Mouse (Mus musculus) urinary bladder, postnatal 25 days (tissue): ENCODE results near the gene Tmem88b.
"Not testable (repeated sequence)": the region's sequence is repeated elsewhere in the genome, so short reads cannot be mapped to it uniquely, and the experiment has no call there.

Source experiments
- DNase-seq: peaks from one replicate; pipeline ENCODE4 v3.0.0; 2022; ENCODE audit warnings: low spot score

Gene Tmem88b

DNA sequence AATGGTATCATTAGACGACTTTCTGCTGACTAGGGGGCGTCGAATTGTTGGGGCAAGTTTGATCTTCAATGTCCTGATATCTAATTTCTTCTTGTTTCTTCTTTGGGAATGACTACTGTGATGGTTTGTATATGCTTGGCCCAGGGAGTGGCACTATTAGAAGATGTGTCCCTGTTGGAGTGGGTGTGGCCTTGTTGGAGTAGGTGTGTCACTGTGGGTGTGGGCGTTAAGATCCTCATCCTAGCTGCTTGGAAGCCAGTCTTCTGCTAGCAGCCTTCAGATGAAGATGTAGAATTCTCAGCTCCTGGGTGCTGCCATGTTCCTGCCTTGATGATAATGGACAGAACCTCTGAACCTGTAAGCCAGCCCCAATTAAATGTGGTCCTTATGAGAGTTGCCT is 3.2 kb upstream of the Tmem88b start:
- not testable (repeated sequence) for DNase-seq

DNA sequence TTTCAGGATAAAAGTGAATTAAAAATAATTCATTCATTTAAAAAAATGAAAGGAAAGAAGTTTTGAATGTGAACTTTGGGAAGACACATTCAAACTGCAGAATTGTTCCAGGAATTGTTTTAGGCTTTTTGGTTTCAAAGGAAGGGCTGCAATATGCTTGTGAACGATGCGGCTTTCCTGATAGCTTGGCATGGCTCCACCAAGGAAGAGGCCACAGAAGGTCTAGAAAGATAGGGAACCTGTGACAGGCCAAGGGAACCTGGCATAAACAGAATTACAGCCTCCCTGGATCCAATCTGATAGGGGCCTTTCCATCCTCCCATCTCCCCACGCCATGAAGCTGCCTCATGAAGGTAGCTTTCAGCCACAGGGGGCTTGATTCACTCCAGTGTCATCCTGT is 2.6 kb upstream of the Tmem88b start:
- no peak for DNase-seq

DNA sequence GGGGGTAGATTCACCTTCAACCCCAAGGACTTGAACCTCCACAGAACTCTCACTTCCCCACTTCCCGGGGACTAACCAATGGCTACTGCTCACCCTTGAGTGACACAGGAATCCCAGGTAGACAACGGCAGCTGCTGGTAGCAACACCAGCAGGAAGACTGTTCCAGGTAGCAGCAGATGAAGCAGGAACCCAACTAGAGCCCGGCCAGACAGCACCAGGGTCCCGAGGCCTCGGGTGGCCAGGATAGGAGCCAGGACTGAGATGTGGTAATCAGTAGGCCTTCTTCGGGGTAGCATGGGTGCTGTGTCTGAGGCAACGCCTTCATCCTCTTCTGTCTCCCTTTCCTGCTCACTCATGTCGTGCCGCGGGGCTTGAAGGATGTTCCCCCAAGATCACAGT is 428 bp downstream of the Tmem88b start:
- no peak for DNase-seq

DNA sequence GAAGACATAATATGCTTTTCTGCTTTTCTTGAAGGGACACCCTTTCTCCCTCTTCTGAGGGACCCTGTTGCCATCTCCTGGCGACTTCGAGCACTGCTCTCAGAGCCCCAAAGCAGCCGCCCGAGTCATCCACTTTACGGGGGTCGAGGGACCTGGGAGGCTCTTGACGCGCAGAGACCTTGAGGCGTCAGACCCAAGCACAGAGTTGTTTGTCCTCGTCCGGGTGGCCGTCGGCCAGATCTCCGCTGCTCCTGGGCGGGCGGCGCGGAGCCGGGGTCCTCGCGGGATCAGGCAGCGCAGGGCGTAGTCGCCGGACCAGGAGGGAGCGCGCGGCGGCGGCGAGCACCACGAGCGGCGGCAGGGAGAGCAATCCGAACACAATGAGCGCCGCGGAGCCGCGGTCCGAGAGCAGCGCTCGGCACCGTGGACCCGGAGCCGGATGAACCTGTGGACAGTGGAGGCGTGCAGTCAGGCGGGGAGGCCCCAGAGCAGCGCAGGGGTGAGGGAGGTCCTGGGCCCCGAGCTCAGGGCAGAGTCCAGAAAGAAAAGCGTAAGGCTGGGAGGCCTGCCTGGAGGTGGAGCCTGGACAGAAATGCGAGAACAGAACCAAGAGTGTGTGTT is 1.5 kb downstream of the Tmem88b start:
- DNase-seq: peak; percentile 70

DNA sequence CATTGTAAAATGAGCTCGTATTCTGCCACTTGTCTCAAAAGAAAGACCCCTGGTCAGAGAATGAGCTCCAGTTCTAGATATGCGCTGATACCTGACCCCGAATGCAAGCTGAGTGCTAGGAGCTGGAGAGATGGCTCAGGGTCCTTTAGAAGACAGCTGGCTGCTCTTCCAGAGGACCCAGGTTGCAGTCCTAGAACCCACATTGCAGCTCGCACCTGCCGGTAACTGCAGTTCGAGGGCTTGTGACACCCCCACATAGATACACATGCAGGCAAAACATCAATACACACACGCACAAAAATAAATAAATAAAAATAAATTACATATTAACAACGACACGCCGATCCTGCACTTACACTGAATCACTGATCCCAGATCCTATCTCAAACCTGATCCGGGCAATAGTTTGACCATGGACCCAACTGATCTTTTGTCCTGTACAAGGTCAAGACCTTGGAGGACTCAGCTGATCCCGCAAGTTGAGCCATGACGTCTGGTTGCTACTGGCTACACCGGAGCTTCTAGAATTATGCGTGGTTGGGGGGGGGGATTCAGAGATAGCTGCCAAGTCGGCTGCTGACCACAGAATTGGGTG is 2.1 kb downstream of the Tmem88b start:
- DNase-seq: no peak

DNA sequence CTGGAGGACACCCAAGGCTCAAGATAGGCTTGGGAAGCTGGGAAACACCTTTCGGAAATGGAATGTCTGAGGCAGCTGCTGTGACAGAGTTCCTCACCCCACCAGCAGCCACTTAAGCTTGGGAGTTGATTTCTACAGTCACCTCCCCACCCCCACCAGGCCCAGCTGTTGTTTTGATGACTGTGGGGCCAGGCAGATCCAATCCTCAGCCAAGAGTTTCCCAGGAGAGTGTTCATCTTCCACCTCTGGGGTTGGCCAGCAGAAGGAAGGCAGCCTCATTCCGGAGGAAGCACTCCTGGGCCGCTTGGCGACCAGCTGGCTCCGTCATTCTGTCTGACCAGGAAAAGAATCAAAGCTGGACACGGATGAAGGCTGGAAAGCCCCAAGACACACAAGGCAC is 4.8 kb downstream of the Tmem88b start:
- no peak for DNase-seq

DNA sequence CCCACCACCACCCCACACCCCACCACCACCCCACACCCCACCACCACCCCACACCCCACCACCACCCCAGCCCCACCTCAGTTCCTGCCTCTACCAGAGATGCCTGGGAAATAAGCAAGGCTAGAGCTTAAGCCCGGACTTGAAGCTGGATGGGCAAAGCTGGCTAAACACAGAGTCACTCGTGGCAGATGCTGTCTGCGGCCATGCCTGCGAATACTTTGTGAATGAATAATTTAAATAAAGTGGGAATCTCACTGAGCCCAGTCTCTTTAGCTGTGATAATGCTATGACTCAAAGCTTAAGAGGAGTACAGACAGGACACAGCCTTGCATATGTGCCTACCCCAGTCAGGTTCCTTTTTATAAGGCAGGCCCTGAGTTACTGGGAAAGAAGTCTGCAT is 6.2 kb downstream of the Tmem88b start:
- DNase-seq: no peak

DNA sequence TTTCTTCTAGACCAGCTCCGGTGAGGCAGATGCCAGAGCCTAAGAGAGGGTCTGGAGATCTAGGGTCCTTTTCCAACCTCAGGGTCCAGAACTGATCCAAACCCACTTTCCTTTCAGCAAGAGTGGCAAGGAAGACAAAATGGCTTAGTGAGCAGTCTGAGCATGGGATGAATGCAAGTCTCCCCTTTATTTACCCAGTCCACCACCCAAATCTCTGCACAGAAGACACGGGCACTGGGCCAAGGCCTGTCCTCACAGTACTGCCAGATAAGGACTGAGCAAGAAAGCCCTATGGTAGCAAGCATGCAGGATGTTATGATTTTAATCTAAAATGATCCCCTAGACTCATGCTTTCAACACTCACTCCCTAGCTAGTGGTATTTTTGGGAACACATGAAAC is 7.9 kb downstream of the Tmem88b start:
- no peak for DNase-seq

DNA sequence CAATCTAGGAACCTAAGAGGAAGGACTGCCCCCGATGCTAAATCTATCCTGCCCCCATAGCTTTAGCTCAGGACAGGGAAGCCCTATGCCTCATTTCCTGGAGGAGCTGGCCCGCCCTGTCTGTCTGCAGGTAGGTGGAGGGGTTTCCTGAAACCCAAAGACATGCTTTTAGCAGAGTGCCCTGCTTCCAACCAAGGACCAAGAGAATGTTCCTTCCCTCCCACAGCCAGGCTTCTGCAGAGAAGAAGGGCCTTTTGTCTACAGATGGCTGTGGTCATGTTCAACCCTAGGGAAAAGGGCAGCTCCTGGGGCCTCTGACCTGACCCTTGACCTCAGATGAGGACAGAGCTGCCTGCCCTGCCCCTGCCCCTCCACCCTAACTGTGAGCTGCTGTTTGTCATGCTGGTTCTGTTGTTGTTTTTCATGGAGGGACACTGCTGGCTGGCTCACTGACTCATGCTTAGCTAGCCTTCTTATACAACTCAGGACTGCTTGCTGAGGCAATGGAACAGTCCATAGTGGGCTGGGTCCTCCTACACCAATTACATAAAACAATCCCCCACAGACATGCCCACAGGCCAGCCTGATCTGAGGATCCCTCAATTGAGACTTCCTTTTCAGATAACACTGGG is 8.9 kb downstream of the Tmem88b start:
- DNase-seq: no peak

DNA sequence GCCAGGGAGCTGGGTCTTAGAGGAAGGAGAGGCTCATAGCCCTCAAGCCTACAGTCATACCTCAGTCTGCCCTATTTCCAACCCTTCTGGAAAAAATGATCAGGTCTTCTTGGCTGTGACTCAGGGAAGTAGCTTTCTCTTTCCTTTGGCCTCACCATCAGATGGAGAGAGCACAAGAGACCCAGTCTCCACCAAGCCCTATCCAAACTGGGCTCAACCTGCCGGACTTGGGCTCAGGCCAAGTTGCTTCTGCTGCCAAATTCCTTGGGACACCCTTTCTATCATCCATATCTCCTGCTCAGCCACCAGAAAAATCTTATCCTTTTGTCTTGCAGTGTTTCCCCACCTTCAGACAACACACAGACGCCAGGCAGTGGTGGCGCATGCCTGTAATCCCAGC is 9.8 kb downstream of the Tmem88b start:
- no peak for DNase-seq

DNA sequence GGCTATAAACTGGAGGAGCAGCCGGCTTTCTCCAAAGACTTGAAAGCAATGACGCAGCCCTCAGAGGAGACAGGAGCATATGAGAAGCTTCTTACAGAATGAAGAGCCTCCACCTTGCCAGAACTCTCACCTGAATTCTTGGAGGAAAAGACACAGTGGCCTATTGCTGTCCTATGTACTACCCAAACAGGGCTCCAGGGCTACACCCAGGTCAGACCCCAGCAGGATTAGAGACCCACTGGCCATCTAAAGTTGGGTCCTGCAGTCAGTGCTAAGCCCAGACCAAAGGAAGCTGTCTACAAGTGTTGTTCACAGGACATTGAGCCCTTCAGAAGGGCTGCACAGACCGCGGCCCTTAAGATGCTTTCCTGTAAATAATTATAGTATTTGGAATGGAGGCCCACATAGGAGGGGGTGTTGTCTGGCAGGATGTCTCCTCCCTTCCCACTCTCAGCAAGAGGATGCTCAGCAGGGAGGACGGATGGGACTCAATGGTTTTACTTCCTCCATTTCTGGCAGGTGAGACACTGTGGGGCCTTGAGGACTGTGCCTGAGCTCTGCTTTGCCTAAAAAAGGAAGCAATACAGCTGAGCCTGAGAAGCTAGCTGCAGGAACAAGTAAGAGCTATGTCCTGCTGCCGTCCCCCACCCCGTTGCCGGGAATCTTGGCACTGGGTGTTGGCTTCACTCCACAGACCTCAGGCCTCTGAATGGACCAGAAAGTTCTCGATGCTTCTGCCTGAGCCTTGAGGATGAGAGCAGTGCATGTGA is 10.5 kb downstream of the Tmem88b start:
- no peak for DNase-seq

DNA sequence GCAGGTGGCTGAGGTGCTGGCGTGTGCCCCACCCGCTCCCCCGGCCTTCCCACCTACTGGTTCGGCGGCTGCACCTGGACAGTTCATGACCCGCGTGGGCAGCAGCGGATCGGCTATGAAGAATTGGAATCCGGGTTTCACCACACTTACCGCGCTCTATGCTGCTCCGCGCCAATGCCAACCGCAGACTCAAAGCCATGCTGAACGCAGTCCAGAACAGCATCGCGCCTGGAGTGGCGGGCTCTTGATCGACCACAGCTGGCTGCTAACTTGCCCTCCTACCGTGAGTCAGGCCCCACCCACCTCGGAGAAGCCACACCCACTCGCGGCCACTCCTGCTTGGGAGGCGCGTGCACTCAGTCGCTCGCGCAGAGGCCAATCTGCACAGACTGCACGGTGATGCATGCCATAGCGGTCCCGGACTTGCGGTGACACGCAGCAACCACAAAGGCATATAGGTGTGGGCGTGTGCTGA is 11.4 kb downstream of the Tmem88b start, which contains the start of gene Vwa1:
Gene Vwa1, minus strand, starts transcription at position 419 of the 475 bp plus-strand sequence.
- DNase-seq: peak; percentile 94

DNA sequence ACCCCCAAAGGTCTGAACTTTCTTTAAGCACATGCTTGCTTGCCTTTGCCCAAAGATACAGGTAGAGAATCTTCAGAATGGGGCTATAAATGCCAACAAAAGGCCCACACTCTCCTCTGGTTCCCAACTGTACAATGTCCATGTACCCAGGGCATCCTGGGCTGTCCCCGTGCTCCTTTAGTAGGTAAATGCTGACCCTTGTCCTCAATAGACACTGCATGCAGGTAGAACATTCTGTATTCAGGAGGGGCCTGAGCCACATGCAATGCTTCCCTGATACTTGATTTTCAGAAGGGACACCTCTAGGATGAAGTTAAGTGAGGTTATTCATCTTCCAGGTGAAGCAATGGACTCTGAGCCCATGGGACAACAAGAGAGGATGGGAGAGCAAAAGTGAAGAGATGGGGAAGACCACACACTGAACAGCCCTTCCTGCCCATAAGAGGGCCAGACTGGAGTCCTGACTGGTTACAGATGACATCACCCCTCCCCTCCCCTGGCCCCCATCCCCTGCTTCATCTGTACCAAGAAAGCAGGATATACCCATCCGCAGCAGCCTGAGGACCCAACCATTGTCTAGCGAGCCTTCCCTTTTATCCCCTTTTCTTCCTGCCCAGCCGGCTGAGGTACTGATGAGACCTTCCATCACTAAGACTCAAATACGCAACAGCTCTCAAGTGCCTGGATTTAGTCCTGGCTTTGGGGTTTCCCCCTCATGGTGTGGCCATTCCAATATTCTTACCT is 12.2 kb downstream of the Tmem88b start:
- DNase-seq: no peak

DNA sequence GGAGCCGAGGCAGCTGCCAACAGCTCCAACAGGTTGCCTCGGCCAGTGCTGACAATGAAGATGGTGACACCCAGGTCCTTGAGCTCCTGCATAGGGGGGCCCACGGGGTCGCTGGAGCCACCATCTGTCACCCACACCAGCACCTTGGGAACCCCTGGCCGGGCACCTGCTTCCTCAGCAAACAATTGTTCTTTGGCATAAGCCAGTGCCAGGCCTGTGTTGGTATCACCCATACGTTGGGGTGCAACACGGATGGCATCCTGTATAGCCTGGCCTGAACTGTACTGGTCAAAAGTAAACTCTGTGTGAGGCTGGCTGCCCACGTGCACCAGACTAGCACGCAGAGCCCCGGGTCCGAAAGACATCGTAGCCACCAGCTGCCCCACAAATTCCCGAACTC is 12.9 kb downstream of the Tmem88b start:
- no peak for DNase-seq

DNA sequence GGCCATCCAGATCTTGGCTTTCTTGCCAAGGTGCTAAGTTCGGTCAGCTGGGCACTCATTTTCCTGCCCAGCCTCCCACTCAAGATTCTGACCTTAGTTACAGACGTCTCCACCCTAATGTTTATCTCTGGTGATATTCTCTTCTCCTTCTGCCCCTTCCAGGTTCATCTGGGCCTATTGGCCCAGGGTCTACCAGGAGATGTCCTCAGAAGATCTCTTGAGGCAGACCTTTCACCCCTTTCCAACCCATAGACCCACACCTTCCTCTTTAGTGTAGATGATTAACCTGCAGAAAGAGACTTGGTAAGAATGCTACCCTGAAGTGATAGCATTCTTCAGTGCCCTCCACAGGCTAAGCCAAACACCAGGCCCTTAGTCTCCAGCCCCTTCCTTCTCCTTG is 14.0 kb downstream of the Tmem88b start:
- DNase-seq: no peak

DNA sequence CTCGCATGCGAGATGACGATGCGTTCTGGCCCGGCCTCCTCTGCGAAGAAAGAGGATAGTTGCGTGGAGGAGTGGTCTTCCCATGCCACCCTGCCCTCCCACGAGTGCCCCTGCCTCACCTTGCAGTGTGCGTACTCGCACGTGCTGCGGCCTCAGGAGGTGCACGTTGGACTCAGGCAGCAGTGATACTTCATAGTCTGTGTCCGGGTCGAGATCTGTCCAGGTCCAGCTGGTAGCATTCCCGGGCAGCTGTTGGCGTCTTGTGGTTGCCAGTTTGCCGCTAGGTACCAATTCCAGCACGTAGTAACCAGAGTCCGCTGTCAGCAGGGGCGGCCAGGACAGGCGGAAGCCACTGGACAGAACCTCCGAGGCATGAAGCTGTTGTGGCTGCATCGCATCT is 15.0 kb downstream of the Tmem88b start:
- DNase-seq: no peak

DNA sequence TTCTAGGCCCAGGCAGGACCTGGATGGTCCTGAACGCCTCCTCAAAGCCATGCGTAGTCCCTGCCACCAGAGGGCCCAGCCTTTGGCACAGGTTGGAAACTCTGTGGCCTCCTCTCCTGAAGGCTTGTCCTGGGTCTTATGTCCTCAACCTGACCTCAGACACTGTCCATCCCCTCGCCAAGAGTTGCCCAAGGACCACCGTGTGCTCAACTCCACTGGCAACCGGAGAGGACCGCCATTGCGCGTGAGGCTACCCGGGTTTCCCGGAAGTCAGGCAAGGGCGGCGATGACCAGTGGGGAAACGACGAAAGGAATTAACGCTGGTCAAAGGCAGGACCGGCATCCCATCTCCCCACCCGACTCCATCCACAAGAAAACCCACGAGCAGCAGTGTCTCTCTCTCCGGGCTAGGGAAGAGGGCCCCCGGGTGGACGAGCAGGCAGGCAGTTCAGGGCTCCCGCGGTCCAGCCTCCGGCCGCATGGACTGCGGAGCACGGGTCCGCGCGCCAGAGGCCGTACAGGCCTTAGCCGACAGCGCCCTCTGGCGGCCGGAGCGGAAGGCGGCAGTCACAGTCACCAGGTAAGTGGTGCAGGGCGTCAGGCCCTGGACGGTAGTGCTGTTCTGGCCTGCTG is 15.7 kb downstream of the Tmem88b start:
- DNase-seq: peak; percentile 93

DNA sequence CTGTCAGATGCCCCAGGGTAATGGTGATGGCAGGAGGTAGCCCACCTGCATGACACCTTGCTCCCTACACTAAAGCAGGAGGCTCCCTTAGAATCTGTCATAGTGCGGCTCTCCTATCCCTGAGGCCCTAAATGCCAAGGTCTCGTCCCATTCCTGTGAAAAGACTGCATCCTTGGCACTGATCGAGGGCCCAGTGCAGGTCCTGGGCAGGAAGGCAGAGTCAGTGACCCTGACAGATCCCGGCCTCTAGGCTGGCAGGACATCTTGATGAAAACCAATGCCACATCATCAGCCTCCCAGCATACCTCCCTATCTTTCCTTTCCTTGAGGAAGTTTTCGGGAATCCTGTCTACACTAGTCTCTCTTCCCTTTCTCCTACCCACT is 16.2 kb downstream of the Tmem88b start:
- DNase-seq: no peak

DNA sequence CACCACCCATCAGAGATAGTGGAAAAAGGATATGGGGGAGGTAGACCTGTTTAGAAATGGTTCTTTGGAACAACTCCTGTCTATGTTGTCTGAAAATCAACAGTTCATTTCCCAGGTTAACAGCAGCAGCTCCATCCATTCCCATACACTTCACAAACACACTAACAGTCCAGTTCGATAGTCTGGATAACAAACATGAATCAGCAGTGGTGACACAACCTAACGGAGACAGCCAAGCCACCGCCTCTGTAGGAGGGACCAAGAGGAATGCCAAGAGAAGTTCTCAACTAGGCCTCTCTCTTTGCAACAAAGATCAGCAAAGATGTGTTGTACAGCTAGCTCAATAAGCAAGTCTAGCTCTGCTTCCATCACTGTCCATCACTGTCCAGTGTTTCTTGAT is 23.3 kb downstream of the Tmem88b start:
- no peak for DNase-seq

DNA sequence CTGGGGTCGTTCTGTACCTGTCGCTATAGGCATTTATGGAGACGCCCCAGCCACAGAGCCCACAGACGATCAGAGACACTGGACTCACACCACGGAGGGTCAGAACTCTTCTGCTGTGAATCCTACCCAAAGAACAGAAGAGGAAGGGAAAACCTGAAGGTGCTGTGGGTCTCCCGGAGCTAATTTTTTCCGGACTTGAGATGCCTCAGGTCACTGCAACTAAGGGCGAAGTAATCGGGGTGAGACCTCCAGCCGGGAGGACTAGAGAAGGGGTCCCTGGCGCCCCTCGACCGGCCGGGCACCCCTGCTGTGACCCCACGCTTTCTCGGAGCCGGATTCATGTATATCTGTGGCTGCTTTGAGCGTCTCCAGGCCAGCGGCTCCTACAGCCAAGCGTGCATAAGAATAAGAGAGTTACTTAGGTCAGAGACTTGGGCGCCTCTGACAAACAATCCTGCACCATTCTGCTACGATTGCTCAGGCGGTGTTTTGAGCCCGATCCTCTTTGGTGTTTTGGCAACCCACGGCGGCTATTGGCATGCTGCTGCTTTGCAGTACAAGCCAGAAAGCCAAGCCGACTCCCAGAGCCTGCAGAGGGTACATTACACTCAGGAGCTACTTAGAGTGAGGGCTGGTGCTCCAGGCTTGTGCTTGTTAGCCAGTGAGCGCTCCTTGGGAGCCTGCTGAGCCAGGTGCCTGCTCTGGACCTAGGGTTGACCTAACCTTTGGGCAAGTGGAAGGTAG is 24.1 kb downstream of the Tmem88b start:
- DNase-seq: no peak
